28 mouse cellular contexts compared by ENCODE assay signal in genomic region chr6:146793527-146793926, GRCm38 (mm10). TPM values are rescaled to one million over a fixed set of nuclear protein-coding genes. Genes with fewer than 3 reads are reported as not detected.
DNase-seq lines count a peak whose midpoint lies in the region; TF ChIP-seq lines count a peak whose summit lies in the region.
"Had no signal": no experiment of that assay in that cellular context is flagged by ENCODE, and none has a peak within 500 bp of the region (broad histone marks: within the 10 kb centered on the region; RNA-seq: fewer than 3 reads in every experiment).

No protein-coding gene starts in this region.

- no peaks in the 10 kb centered on the region for H3K36me3 ChIP-seq in CH12.LX (replicated peaks in 1 of 2; ENCODE audit: control insufficient read depth in 1 of 2, insufficient read depth in 1 of 2, low read length in 1 of 2)
- H3K36me3 ChIP-seq: G1E; heart, embryonic 10.5 days; hindbrain, embryonic 13.5 days; kidney, embryonic 15.5 days; lung, embryonic 15.5 days; neural tube, embryonic 13.5 days had no signal

- TF ChIP-seq RAD21 in CH12.LX (IDR thresholded peaks at IDR 0.05; ENCODE audit: low read depth, low read length), result no peak

- no peaks in the 10 kb centered on the region for H3K79me2 ChIP-seq in CH12.LX (replicated peaks; ENCODE audit: control insufficient read depth, extremely low read depth, insufficient read depth, poor library complexity, severe bottlenecking)

- peak; percentile 70; the same call in 1 of the 2 replicates for TF ChIP-seq EP300 in CH12.LX (IDR thresholded peaks at IDR 0.05; ENCODE audit: low read length)

- H3K4me1 ChIP-seq in CH12.LX (ENCODE audit: control insufficient read depth in 1 of 2, insufficient read depth in 2 of 2), result peaks cover 0 to 16% of the 10 kb centered on the region in 2 experiments; a peak in 3 of 4 replicates

- no peak overlapping the region for H3K4me3 ChIP-seq in CH12.LX (replicated peaks in 1 of 3; ENCODE audit: low read depth in 2 of 3, low read length in 2 of 3, poor library complexity in 1 of 3)
- H3K4me3 ChIP-seq: forebrain, embryonic 13.5 days; heart, embryonic 10.5 days; hindbrain, embryonic 13.5 days; kidney, embryonic 15.5 days; layer of hippocampus, adult 2 months; lung, embryonic 15.5 days; neural tube, embryonic 13.5 days had no signal

- TF ChIP-seq POLR2A in CH12.LX (IDR thresholded peaks at IDR 0.05; ENCODE audit: low read depth, low read length), result no peak

- H3K9me3 ChIP-seq in CH12.LX (replicated peaks; ENCODE audit: low read length), result no peaks in the 10 kb centered on the region
- H3K9me3 ChIP-seq: forebrain, embryonic 13.5 days; G1E; heart, embryonic 10.5 days; hindbrain, embryonic 13.5 days; kidney, embryonic 15.5 days; lung, embryonic 15.5 days; neural tube, embryonic 13.5 days had no signal

- H3K27me3 ChIP-seq in CH12.LX (replicated peaks), result no peaks in the 10 kb centered on the region
- H3K27me3 ChIP-seq: lung, embryonic 15.5 days had no signal

- H3K27ac ChIP-seq in CH12.LX (ENCODE audit: insufficient read depth, low read depth), result no peak overlapping the region
- H3K27ac ChIP-seq: forebrain, embryonic 13.5 days; heart, embryonic 10.5 days; hindbrain, embryonic 13.5 days; kidney, embryonic 15.5 days; layer of hippocampus, adult 2 months; liver, embryonic 14.5 days; lung, embryonic 15.5 days; neural tube, embryonic 13.5 days had no signal

- in situ Hi-C loops in CH12.LX (cut with MboI; ENCODE audit: low pct_ligation_motif_present, low pct_unique_long_range_greater_than_20kb, low sequenced_read_pairs), result no loop called here

- peak overlapping the region; percentile 34; the same call in 1 of the 2 replicates for H3K4me2 ChIP-seq in CH12.LX (ENCODE audit: insufficient read depth, low read depth, poor library complexity, severe bottlenecking)
- H3K4me2 ChIP-seq: forebrain, embryonic 13.5 days; hindbrain, embryonic 13.5 days; kidney, embryonic 15.5 days; lung, embryonic 15.5 days; neural tube, embryonic 13.5 days had no signal

- peak; percentile 94 for DNase-seq in heart, adult 11 months
- no peak for DNase-seq in heart, adult 8-10 months (ENCODE audit: low spot score)
- DNase-seq in 3134 (ENCODE audit: extremely low read depth, insufficient read length, low spot score) (peak; percentile 65), CH12.LX (ENCODE audit: extremely low read depth) (no peak), adipocyte (ENCODE audit: low spot score) (peak; percentile 26)
- DNase-seq in frontal cortex, postnatal 36 days (ENCODE audit: low spot score in 2 of 2), result no peak
- no peak for DNase-seq in adrenal gland, postnatal 14 days
- DNase-seq: cerebellum, adult 2 months; cerebellum, postnatal 36 days; gastrocnemius, postnatal 36 days; layer of hippocampus, postnatal 36 days; midbrain, embryonic 14.5 days; right cerebral cortex, adult 18-20 months had no signal

- dilution Hi-C loops in CH12.LX (cut with MboI; ENCODE audit: extremely low pct_ligation_motif_present, extremely low pct_unique_long_range_greater_than_20kb, low sequenced_read_pairs), result no loop called here

- no peak overlapping the region for H3K9ac ChIP-seq in CH12.LX (ENCODE audit: insufficient read depth, low read depth)
- H3K9ac ChIP-seq: forebrain, embryonic 13.5 days; hindbrain, embryonic 13.5 days; kidney, embryonic 15.5 days; liver, embryonic 14.5 days; lung, embryonic 15.5 days; neural tube, embryonic 13.5 days had no signal

- TF ChIP-seq CTCF in CH12.LX (conservative IDR thresholded peaks at IDR 0.05 in 1 of 2, IDR thresholded peaks at IDR 0.05 in 1 of 2; ENCODE audit: low read depth in 2 of 2, low read length in 2 of 2), result no peak

TF ChIP-seq in CH12.LX, 34 proteins besides CTCF, POLR2A, EP300 and RAD21:
- peak; percentile 16; the same call in 1 of the 2 replicates for TF ChIP-seq CHD2 (IDR thresholded peaks at IDR 0.05; ENCODE audit: low read length)
- TF ChIP-seq JUN (IDR thresholded peaks at IDR 0.05; ENCODE audit: insufficient read depth, low read depth, low read length), result peak; percentile 55
- TF ChIP-seq ETS1 (conservative IDR thresholded peaks at IDR 0.05; ENCODE audit: low read depth, low read length), result peak; percentile 65; the same call in 1 of the 2 replicates
- no peak for TF ChIP-seq ZNF384 (IDR thresholded peaks at IDR 0.05; ENCODE audit: low read depth, low read length)
- no peak for TF ChIP-seq MXI1 (IDR thresholded peaks at IDR 0.05; ENCODE audit: low read depth, low read length)
- no peak for TF ChIP-seq MAZ (IDR thresholded peaks at IDR 0.05; ENCODE audit: low read depth, low read length)
- TF ChIP-seq IRF4 (IDR thresholded peaks at IDR 0.05; ENCODE audit: low read depth, low read length), result peak; percentile 69
- TF ChIP-seq ELF1 (IDR thresholded peaks at IDR 0.05; ENCODE audit: low read depth, low read length), result no peak; the same call in 1 of the 2 replicates
- no peak for TF ChIP-seq NRF1 (IDR thresholded peaks at IDR 0.05; ENCODE audit: low read depth, low read length)
- TF ChIP-seq JUND (conservative IDR thresholded peaks at IDR 0.05; ENCODE audit: low read depth, low read length), result peak; percentile 85
- no peak for TF ChIP-seq TBP (conservative IDR thresholded peaks at IDR 0.05; ENCODE audit: low read depth, low read length)
- TF ChIP-seq POLR2AphosphoS2 (IDR thresholded peaks at IDR 0.05; ENCODE audit: low read depth, low read length), result no peak
- TF ChIP-seq E2F4 (IDR thresholded peaks at IDR 0.05; ENCODE audit: insufficient replicate concordance, low read depth, low read length), result no peak
- no peak for TF ChIP-seq SIN3A (IDR thresholded peaks at IDR 0.05; ENCODE audit: low read length)

RNA-seq across cellular contexts. Expression of gene Arntl2, which starts 2.3 kb away (rescaled TPM):
- total RNA-seq in heart, adult 8-10 months (2022), result 1 to 10 TPM in 3 of 4 experiments, under 1 TPM in 1; 0.55 to 1.7 (median 1.5) TPM
- not detected in 2 replicates for total RNA-seq in CH12.LX (2012; rRNA removed)
- total RNA-seq in CH12.LX (2014; rRNA removed), result 0.07 TPM in 1 of 2 replicates, not detected in the other
- polyA plus RNA-seq in CH12.LX (2012; ENCODE audit: insufficient read length, low read depth), result not detected in 2 replicates
- 1.3 and 3.2 TPM in 2 replicates for total RNA-seq in adrenal gland, postnatal 14 days (2021)
- total RNA-seq: G1E; megakaryocyte progenitor cell, adult 5-6 weeks had no signal
- polyA plus RNA-seq: G1E had no signal

RNA-seq across cellular contexts. Expression of gene Smco2, which starts 56.4 kb away (rescaled TPM):
- total RNA-seq in heart, adult 8-10 months (2022), result 1 to 10 TPM in 3 of 4 experiments, under 1 TPM in 1; 0.90 to 3.8 (median 2.7) TPM
- total RNA-seq in CH12.LX (2012; rRNA removed) (not detected in 2 replicates), CH12.LX (2014; rRNA removed) (not detected in 2 replicates)
- not detected in 2 replicates for polyA plus RNA-seq in CH12.LX (2012; ENCODE audit: insufficient read length, low read depth)
- total RNA-seq in adrenal gland, postnatal 14 days (2021), result not detected in 2 replicates
- total RNA-seq: adrenal gland, postnatal 4 days; gastrocnemius, postnatal 36 days; layer of hippocampus, adult 2 months; layer of hippocampus, postnatal 36 days; left cerebral cortex, postnatal 25 days; megakaryocyte progenitor cell, adult 5-6 weeks had no signal
- polyA plus RNA-seq: cerebellum, adult 2 months; forebrain, embryonic 13.5 days; G1E; heart, embryonic 10.5 days; hindbrain, embryonic 13.5 days; intestine, embryonic 14.5 days; kidney, embryonic 15.5 days; limb, embryonic 14.5 days; liver, embryonic 14.5 days; lung, embryonic 15.5 days; midbrain, embryonic 14.5 days; neural tube, embryonic 13.5 days; small intestine, adult 2 months had no signal

Comparison
In these comparisons a context has a peak if more than half of its experiments do, and no peak if none do; other contexts are left out.
1. DNase-seq: peak in heart, adult 11 months (single experiment), 3134 (single experiment) and adipocyte (single experiment); none in heart, adult 8-10 months (single experiment), CH12.LX (single experiment), frontal cortex, postnatal 36 days (0 of 2) and adrenal gland, postnatal 14 days (single experiment).